Comparison of ENCODE assay signal across 9 mouse cellular contexts in genomic region chr7:144238409-144238808, GRCm38 (mm10).
DNase-seq lines count a peak whose midpoint lies in the region; ATAC-seq and TF ChIP-seq lines count a peak whose summit lies in the region.
"Had no signal": no experiment of that assay in that cellular context is flagged by ENCODE, and none has a peak within 500 bp of the region (broad histone marks: within the 10 kb centered on the region; RNA-seq: fewer than 3 reads in every experiment).

No protein-coding gene starts in this region.

- H3K9me3 ChIP-seq in forebrain, embryonic 11.5 days (ENCODE audit: control insufficient read depth, low read length): no peaks in the 10 kb centered on the region
- H3K9me3 ChIP-seq: G1E had no signal

- peaks cover 13% of the 10 kb centered on the region for H3K4me1 ChIP-seq in forebrain, embryonic 11.5 days (replicated peaks; ENCODE audit: control insufficient read depth, insufficient read depth, low read length)

- peak overlapping the region; percentile 40 for H3K4me2 ChIP-seq in forebrain, embryonic 11.5 days (ENCODE audit: low read depth, low read length, severe bottlenecking)

- WGBS in forebrain, embryonic 11.5 days: 27% methylated on average over 12 of the region's 12 CpGs

- no peak for TF ChIP-seq CTCF in left cerebral cortex, adult 2 months (IDR thresholded peaks at IDR 0.05)

- H3K36me3 ChIP-seq in forebrain, embryonic 11.5 days (ENCODE audit: control insufficient read depth, insufficient read depth, low read length): no peaks in the 10 kb centered on the region
- H3K36me3 ChIP-seq: G1E had no signal

- ATAC-seq in forebrain, embryonic 11.5 days (replicated peaks; ENCODE audit: low FRiP score): peak; percentile 45; the same call in 1 of the 2 replicates

- H3K4me3 ChIP-seq in forebrain, embryonic 11.5 days (ENCODE audit: low read depth, low read length): no peak overlapping the region; the same call in 1 of the 2 replicates
- peak overlapping the region; percentile 40 for H3K4me3 ChIP-seq in left cerebral cortex, adult 2 months

- H3K9ac ChIP-seq in forebrain, embryonic 11.5 days (ENCODE audit: low read length): no peak overlapping the region

- intact Hi-C loops in left cerebral cortex, adult 2 months (cut with DNase I): no loop called here

- DNase-seq in lung, postnatal 10 days: peak; percentile 19
- DNase-seq in lung, postnatal 14 days: no peak
- peak; percentile 70 for DNase-seq in forebrain, embryonic 11.5 days (ENCODE audit: low spot score)
- peak in 1 of 2 experiments; percentile 61 for DNase-seq in left cerebral cortex, adult 2 months (ENCODE audit: extremely low spot score in 1 of 2, low spot score in 2 of 2)
- DNase-seq in retina, postnatal 1 day: peak; percentile 83
- no peak for DNase-seq in heart, postnatal 4 days
- no peak for DNase-seq in cerebellum, adult 9-10 months
- DNase-seq in lung, adult 18-20 months: no peak

- no peaks in the 10 kb centered on the region for H3K27me3 ChIP-seq in forebrain, embryonic 11.5 days (ENCODE audit: control insufficient read depth, insufficient read depth, low read length)

- no peak overlapping the region for H3K27ac ChIP-seq in forebrain, embryonic 11.5 days (ENCODE audit: low read depth, low read length)
- H3K27ac ChIP-seq in left cerebral cortex, adult 2 months: peak overlapping the region; percentile 67

Comparison
In these comparisons a context has a peak if more than half of its experiments do, and no peak if none do; other contexts are left out.
1. DNase-seq: peak in lung, postnatal 10 days (single experiment), forebrain, embryonic 11.5 days (single experiment) and retina, postnatal 1 day (single experiment); none in lung, postnatal 14 days (single experiment), heart, postnatal 4 days (single experiment), cerebellum, adult 9-10 months (single experiment) and lung, adult 18-20 months (0 of 2).